8 mouse cellular contexts compared by ENCODE assay signal in the genomic region with DNA sequence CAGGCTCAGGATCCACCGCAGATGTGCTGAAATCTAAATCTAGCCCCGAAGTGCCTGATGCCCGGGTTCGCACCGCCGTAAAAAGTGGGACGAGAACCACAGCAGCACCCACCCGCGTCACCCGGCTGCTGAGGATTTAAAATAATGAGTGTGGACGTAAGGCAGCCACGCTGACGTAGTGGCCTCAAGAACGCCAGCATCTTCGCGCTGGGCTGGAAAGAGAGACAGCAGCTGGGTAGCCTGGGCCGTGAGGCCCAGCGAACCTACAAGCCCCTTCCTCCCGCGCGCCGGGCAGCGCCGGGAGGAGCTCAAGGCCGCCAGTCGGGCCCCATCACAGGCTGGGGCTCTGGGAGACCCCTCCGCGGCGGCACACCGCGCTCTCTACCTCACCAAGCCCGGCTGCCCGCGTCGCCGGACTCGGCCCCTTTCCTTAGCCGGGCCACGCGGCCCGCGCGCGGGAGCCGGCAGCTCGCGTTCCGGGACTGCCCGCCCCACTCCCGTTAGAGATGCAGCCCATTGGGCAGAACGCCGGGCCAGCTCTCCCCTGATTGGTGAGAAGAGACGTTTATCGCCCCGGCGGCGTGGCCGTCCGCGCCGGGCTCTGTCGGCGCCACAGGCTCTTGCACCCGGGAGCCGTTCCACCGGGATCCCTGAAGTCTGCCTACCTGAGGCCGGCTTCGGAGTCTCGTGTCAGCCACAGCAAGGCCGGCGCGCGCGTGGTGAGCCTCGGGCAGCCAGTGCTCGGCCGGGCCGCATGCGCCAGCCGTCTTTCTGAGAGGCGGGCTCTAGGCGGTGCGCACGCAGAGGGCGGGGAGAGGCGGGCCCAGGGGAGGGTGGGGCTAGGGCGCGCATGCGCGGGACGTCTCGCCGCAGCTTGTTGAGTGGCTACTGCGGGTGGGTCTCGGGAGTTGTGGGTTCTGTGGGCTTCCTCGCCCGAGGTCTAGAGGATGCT. TPM values are rescaled to one million over a fixed set of nuclear protein-coding genes. Genes with fewer than 3 reads are reported as not detected.
DNase-seq lines count a peak whose midpoint lies in the region; ATAC-seq and TF ChIP-seq lines count a peak whose summit lies in the region.

Gene Ctps (minus strand): TSS at position 791 of the 952 bp plus-strand sequence.

- peak; percentile 48; the same call in 1 of the 2 replicates for TF ChIP-seq POLR2A in bone marrow, adult 2 months (IDR thresholded peaks at IDR 0.05; ENCODE audit: borderline replicate concordance, control insufficient read depth, low read depth, low read length)

- DNase-seq in 416B (ENCODE audit: low read depth): peak; percentile 90
- peak; percentile 96 to 97 for DNase-seq in heart, adult 9 months (ENCODE audit: low spot score in 2 of 2)
- peak; percentile 77 to 86 for DNase-seq in monocyte, adult 2 months (ENCODE audit: low read depth in 1 of 2, low spot score in 2 of 2)
- peak; percentile 90 to 91 for DNase-seq in spleen, postnatal 36 days (ENCODE audit: low spot score in 2 of 2)

- peaks cover 5% of the 10 kb centered on the region; the same call in 1 of the 2 replicates for H3K36me3 ChIP-seq in embryonic facial prominence, embryonic 15.5 days
- peaks cover 13% of the 10 kb centered on the region for H3K36me3 ChIP-seq in kidney, embryonic 14.5 days (ENCODE audit: control insufficient read depth, insufficient read depth, low read length)
- peaks cover 2% of the 10 kb centered on the region for H3K36me3 ChIP-seq in limb, embryonic 15.5 days

- ATAC-seq in embryonic facial prominence, embryonic 15.5 days (ENCODE audit: insufficient number of reproducible peaks, low FRiP score, low TSS enrichment, low read depth): peak; percentile 97
- peak; percentile 97 for ATAC-seq in kidney, embryonic 14.5 days (ENCODE audit: low FRiP score, low TSS enrichment)
- peak; percentile 96 for ATAC-seq in limb, embryonic 15.5 days (ENCODE audit: insufficient number of reproducible peaks, low FRiP score, low TSS enrichment, low read depth)

- no peaks in the 10 kb centered on the region; the same call in 1 of the 2 replicates for H3K4me1 ChIP-seq in bone marrow, adult 2 months (ENCODE audit: control insufficient read depth, insufficient read depth, low read length)
- peaks cover 31% of the 10 kb centered on the region for H3K4me1 ChIP-seq in embryonic facial prominence, embryonic 15.5 days
- peaks cover 23% of the 10 kb centered on the region; the same call in 1 of the 2 replicates for H3K4me1 ChIP-seq in kidney, embryonic 14.5 days (ENCODE audit: control insufficient read depth, insufficient read depth, low read length)
- H3K4me1 ChIP-seq in limb, embryonic 15.5 days: peaks cover 32% of the 10 kb centered on the region

- WGBS in bone marrow, adult 2 months: under 1% methylated on average over 97 of the region's 97 CpGs
- WGBS in embryonic facial prominence, embryonic 15.5 days: under 1% methylated on average over 93 of the region's 97 CpGs
- WGBS in kidney, embryonic 14.5 days: under 1% methylated on average over 83 of the region's 97 CpGs
- WGBS in limb, embryonic 15.5 days: under 1% methylated on average over 97 of the region's 97 CpGs

- H3K9me3 ChIP-seq in embryonic facial prominence, embryonic 15.5 days (replicated peaks): no peaks in the 10 kb centered on the region
- H3K9me3 ChIP-seq in kidney, embryonic 14.5 days (ENCODE audit: control insufficient read depth, low read length): no peaks in the 10 kb centered on the region
- H3K9me3 ChIP-seq in limb, embryonic 15.5 days: no peaks in the 10 kb centered on the region

- H3K27me3 ChIP-seq in embryonic facial prominence, embryonic 15.5 days: no peaks in the 10 kb centered on the region
- H3K27me3 ChIP-seq in kidney, embryonic 14.5 days (ENCODE audit: control insufficient read depth, insufficient read depth, low read length): no peaks in the 10 kb centered on the region
- no peaks in the 10 kb centered on the region for H3K27me3 ChIP-seq in limb, embryonic 15.5 days

- peak within 1 kb of the TSS; percentile 57 for H3K27ac ChIP-seq in bone marrow, adult 2 months (ENCODE audit: control insufficient read depth, insufficient read depth, low read depth, low read length, poor library complexity)
- H3K27ac ChIP-seq in embryonic facial prominence, embryonic 15.5 days (replicated peaks): peak within 1 kb of the TSS; percentile 95
- peak within 1 kb of the TSS; percentile 90 for H3K27ac ChIP-seq in kidney, embryonic 14.5 days (ENCODE audit: low read depth, low read length)
- peak within 1 kb of the TSS; percentile 97 for H3K27ac ChIP-seq in limb, embryonic 15.5 days

- H3K9ac ChIP-seq in embryonic facial prominence, embryonic 15.5 days: peak within 1 kb of the TSS; percentile 81
- H3K9ac ChIP-seq in kidney, embryonic 14.5 days (ENCODE audit: low read depth, low read length): peak within 1 kb of the TSS; percentile 95
- peak within 1 kb of the TSS; percentile 79 for H3K9ac ChIP-seq in limb, embryonic 15.5 days

- no peak for TF ChIP-seq CTCF in bone marrow, adult 2 months (IDR thresholded peaks at IDR 0.05; ENCODE audit: control insufficient read depth, insufficient read depth, low read length)

- peak within 1 kb of the TSS; percentile 82 for H3K4me2 ChIP-seq in embryonic facial prominence, embryonic 15.5 days (replicated peaks)
- H3K4me2 ChIP-seq in kidney, embryonic 14.5 days (replicated peaks; ENCODE audit: low read depth, low read length): peak within 1 kb of the TSS; percentile 70
- H3K4me2 ChIP-seq in limb, embryonic 15.5 days: peak within 1 kb of the TSS; percentile 71

- H3K4me3 ChIP-seq in bone marrow, adult 2 months (replicated peaks; ENCODE audit: control insufficient read depth, low read depth, low read length): peak within 1 kb of the TSS; percentile 94
- peak within 1 kb of the TSS; percentile 96 for H3K4me3 ChIP-seq in embryonic facial prominence, embryonic 15.5 days (replicated peaks)
- H3K4me3 ChIP-seq in kidney, embryonic 14.5 days (ENCODE audit: low read length): peak within 1 kb of the TSS; percentile 79
- peak within 1 kb of the TSS; percentile 93 for H3K4me3 ChIP-seq in limb, embryonic 15.5 days

RNA-seq across cellular contexts. Expression of gene Ctps, which starts in this region (rescaled TPM):
- polyA plus RNA-seq in bone marrow, adult 2 months (2011; ENCODE audit: insufficient read depth, insufficient read length, low replicate concordance, missing spikeins): 11.5 and 17.5 TPM in 2 replicates
- polyA plus RNA-seq in embryonic facial prominence, embryonic 15.5 days (2015; fragmentation: Nextera tagmentation; extraction: Ambion mirVana): 67.0 and 68.6 TPM in 2 replicates
- 80.5 and 102 TPM in 2 replicates for polyA plus RNA-seq in kidney, embryonic 14.5 days (2014; fragmentation: Nextera tagmentation; extraction: Ambion mirVana)
- 67.6 and 68.6 TPM in 2 replicates for polyA plus RNA-seq in limb, embryonic 15.5 days (2015; fragmentation: Nextera tagmentation; extraction: Ambion mirVana)

Comparison
In these comparisons a context has a peak if more than half of its experiments do, and no peak if none do; other contexts are left out.
1. Peak in every context shown above with its lines: DNase-seq, ATAC-seq, H3K4me3 ChIP-seq and H3K27ac ChIP-seq.